Mouse (Mus musculus): ENCODE data around the gene Sp3. TPM values are rescaled to one million over a fixed set of nuclear protein-coding genes. Genes with fewer than 3 reads are reported as not detected.
"Not testable (repeated sequence)": the region's sequence is repeated elsewhere in the genome, so short reads cannot be mapped to it uniquely, and the experiment has no call there.

Gene Sp3
- polyA plus RNA-seq, 1 experiment from 2014 or later = 30.9 TPM

DNA sequence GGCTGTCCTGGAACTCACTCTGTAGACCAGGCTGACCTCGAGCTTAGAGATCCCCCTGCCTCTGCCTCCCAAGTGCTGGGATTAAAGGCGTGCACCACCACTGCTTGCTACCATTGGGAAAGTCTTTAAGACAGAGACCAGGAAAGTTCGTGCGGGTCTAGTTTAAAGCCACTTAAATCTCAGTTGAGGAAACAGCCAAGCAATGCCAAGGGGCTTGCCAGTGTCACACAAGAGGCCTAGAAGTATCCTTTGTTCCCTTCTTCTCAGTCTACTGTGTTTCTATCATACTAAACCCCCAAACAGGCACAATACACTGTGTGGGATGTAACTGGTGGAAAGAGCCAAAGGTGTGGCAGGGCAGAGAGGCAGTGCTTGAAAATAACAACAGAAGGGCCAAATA, 17.3 kb upstream of the Sp3 start:
- 72% methylated on average over 4 of the region's 4 CpGs for WGBS (ENCODE audit: insufficient replicate concordance)
- H3K36me3 ChIP-seq (ENCODE audit: control insufficient read depth, insufficient read depth) = no peaks in the 10 kb centered on the region
- no peaks in the 10 kb centered on the region for H3K27me3 ChIP-seq (ENCODE audit: control insufficient read depth, insufficient read depth, low read depth, low read length)
- H3K4me3 ChIP-seq (ENCODE audit: low read depth, low read length) = no peak overlapping the region
- H3K9ac ChIP-seq (ENCODE audit: low read depth, low read length) = no peak overlapping the region
- no peak overlapping the region for H3K4me2 ChIP-seq (ENCODE audit: low read depth, low read length)
- ATAC-seq (ENCODE audit: low read depth) = no peak
- H3K4me1 ChIP-seq (ENCODE audit: control insufficient read depth, low read depth, low read length) = peaks cover 31% of the 10 kb centered on the region
- H3K27ac ChIP-seq (ENCODE audit: low read length) = no peak overlapping the region
- no peaks in the 10 kb centered on the region for H3K9me3 ChIP-seq (replicated peaks; ENCODE audit: control insufficient read depth, low read length)

DNA sequence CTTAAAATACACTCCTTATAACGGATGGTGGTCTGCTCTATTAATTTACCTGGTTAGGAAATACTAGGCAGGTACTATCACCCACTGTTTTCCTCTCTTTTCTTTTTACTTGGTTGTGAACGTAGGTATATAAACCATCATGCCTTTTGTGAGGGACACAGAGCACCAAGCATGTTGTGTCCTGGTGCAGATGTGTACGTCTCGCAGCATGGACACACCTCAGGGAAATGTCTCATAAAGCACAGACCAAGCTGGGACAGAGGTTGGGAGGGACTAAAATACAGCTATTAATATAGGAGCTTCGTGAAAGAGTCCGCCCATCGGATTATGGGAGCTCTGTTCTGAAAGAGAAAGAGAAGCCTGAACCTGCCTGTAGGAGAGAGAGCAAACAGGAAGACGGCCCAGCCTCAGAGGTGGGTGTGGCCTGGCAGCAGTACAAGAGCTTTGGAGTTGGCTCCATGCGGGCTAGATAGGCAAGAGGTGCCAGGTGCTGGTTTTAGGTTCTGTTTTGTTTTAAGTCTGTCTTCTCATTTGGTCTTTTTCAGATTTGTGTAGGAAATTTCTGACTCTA, 16.6 kb upstream of the Sp3 start:
- 39% methylated on average over 9 of the region's 9 CpGs for WGBS (ENCODE audit: insufficient replicate concordance)
- Histone ChIP-seq H3K9me3 (replicated peaks; ENCODE audit: control insufficient read depth, low read length) (no peaks in the 10 kb centered on the region), H3K4me2 (ENCODE audit: low read depth, low read length) (0 out of 2 replicates have a peak overlapping the region, but pooled peaks have one; percentile 0), H3K4me1 (ENCODE audit: control insufficient read depth, low read depth, low read length) (peaks cover 24% of the 10 kb centered on the region), H3K4me3 (ENCODE audit: low read depth, low read length) (no peak overlapping the region), H3K9ac (ENCODE audit: low read depth, low read length) (0 out of 2 replicates have a peak overlapping the region, but pooled peaks have one; percentile 2), H3K36me3 (ENCODE audit: control insufficient read depth, insufficient read depth) (no peaks in the 10 kb centered on the region), H3K27ac (ENCODE audit: low read length) (no peak overlapping the region), H3K27me3 (ENCODE audit: control insufficient read depth, insufficient read depth, low read depth, low read length) (no peaks in the 10 kb centered on the region)
- ATAC-seq (ENCODE audit: low read depth) = peak; percentile 65

GRCm38 (mm10) chr2:72995346-72996097, 15.3 kb upstream of the Sp3 start:
- H3K4me3 ChIP-seq (ENCODE audit: low read depth, low read length) = no peak overlapping the region
- H3K9me3 ChIP-seq (replicated peaks; ENCODE audit: control insufficient read depth, low read length) = no peaks in the 10 kb centered on the region
- H3K36me3 ChIP-seq (ENCODE audit: control insufficient read depth, insufficient read depth) = no peaks in the 10 kb centered on the region
- no peak for ATAC-seq (ENCODE audit: low read depth)
- peak overlapping the region; percentile 26; the same call in 1 of the 2 replicates for H3K27ac ChIP-seq (ENCODE audit: low read length)
- no peak overlapping the region for H3K9ac ChIP-seq (ENCODE audit: low read depth, low read length)
- 64% methylated on average over 9 of the region's 9 CpGs for WGBS (ENCODE audit: insufficient replicate concordance)
- H3K27me3 ChIP-seq (ENCODE audit: control insufficient read depth, insufficient read depth, low read depth, low read length) = no peaks in the 10 kb centered on the region
- H3K4me1 ChIP-seq (ENCODE audit: control insufficient read depth, low read depth, low read length) = peaks cover 14% of the 10 kb centered on the region
- no peak overlapping the region for H3K4me2 ChIP-seq (ENCODE audit: low read depth, low read length)

DNA sequence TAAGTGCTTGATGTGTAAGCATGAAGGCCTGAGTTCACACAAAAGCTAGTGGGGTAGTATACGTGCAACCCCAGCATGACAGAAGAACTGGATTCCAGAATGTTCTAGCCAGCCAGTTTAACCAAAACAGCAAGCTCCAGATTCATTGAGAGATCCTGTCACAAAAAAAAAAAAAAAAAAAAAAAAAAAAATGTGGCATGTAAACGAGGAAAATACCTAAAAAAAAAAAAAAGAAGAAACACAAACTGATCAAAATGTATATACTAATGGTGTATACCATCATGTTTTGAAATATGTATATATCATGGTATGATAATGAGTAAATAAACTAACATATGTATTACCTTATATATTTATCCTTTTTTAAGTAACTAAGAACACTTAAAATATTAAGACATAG, 13.9 kb upstream of the Sp3 start:
- Histone ChIP-seq H3K9ac (ENCODE audit: low read depth, low read length) (no peak overlapping the region), H3K27ac (ENCODE audit: low read length) (no peak overlapping the region), H3K4me2 (ENCODE audit: low read depth, low read length) (no peak overlapping the region), H3K27me3 (ENCODE audit: control insufficient read depth, insufficient read depth, low read depth, low read length) (no peaks in the 10 kb centered on the region), H3K9me3 (replicated peaks; ENCODE audit: control insufficient read depth, low read length) (no peaks in the 10 kb centered on the region), H3K36me3 (ENCODE audit: control insufficient read depth, insufficient read depth) (0 out of 2 replicates have a peak, but pooled peaks cover 1% of the 10 kb centered on the region), H3K4me3 (ENCODE audit: low read depth, low read length) (no peak overlapping the region), H3K4me1 (ENCODE audit: control insufficient read depth, low read depth, low read length) (peaks cover 10% of the 10 kb centered on the region)
- 54% methylated on average over 2 of the region's 2 CpGs for WGBS (ENCODE audit: insufficient replicate concordance)
- no peak for ATAC-seq (ENCODE audit: low read depth)

DNA sequence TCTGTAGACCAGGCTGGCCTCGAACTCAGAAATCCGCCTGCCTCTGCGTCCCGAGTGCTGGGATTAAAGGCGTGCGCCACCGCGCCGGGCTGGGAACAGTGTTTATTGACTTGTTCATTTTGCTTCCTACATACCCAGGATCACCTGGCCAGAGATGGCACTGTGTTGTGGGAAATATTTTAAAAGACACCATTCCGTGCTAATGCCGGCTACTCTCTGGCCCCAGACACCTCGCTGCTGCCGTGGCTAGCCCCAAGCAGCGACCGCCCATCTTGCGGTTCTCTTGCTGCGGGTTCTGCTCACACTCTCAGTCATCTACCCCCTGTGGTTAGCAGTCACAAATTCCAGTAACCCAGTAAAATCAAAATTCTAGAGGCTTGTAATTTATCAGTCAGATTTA, 12.3 kb upstream of the Sp3 start:
- WGBS (ENCODE audit: insufficient replicate concordance) = 89% methylated on average over 17 of the region's 17 CpGs
- no peaks in the 10 kb centered on the region for H3K27me3 ChIP-seq (ENCODE audit: control insufficient read depth, insufficient read depth, low read depth, low read length)

DNA sequence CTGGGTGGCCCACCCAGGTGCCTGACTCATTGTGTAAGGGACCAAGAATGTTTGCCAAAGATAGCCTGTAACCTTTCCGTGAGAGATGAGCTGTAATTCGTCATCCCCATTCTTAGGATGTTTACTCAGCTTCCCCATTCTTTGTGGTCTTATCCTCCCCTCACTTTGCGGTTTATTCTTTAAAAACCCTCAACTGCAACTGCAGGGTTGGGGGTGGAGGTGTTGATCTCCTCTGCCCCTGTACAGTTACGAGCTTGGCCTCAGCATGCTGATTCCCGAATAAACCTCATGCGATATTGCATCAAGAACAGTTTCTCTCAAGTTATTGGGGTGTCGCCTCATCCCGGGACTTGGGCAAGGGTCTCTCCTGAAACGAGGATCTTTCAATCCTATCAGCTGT, 8.7 kb upstream of the Sp3 start:
- not testable (repeated sequence) for H3K4me1 ChIP-seq (ENCODE audit: control insufficient read depth, low read depth, low read length); H3K9ac ChIP-seq (ENCODE audit: low read depth, low read length); H3K36me3 ChIP-seq (ENCODE audit: control insufficient read depth, insufficient read depth); ATAC-seq (ENCODE audit: low read depth); H3K9me3 ChIP-seq (replicated peaks; ENCODE audit: control insufficient read depth, low read length); H3K27ac ChIP-seq (ENCODE audit: low read length); H3K4me3 ChIP-seq (ENCODE audit: low read depth, low read length); H3K4me2 ChIP-seq (ENCODE audit: low read depth, low read length); H3K27me3 ChIP-seq (ENCODE audit: control insufficient read depth, insufficient read depth, low read depth, low read length)
- 74% methylated on average over 9 of the region's 9 CpGs for WGBS (ENCODE audit: insufficient replicate concordance)

More for the DNA sequence above, 12.3 kb upstream of the Sp3 start:
- Histone ChIP-seq H3K4me1 (ENCODE audit: control insufficient read depth, low read depth, low read length) (peaks cover 7% of the 10 kb centered on the region), H3K9me3 (replicated peaks; ENCODE audit: control insufficient read depth, low read length) (no peaks in the 10 kb centered on the region), H3K27ac (ENCODE audit: low read length) (no peak overlapping the region), H3K9ac (ENCODE audit: low read depth, low read length) (no peak overlapping the region), H3K36me3 (ENCODE audit: control insufficient read depth, insufficient read depth) (0 out of 2 replicates have a peak, but pooled peaks cover 2% of the 10 kb centered on the region), H3K4me3 (ENCODE audit: low read depth, low read length) (no peak overlapping the region), H3K4me2 (ENCODE audit: low read depth, low read length) (no peak overlapping the region)
- no peak for ATAC-seq (ENCODE audit: low read depth)

GRCm38 (mm10) chr2:72986616-72987015, 6.4 kb upstream of the Sp3 start, which contains the start of gene Gm11084:
Gm11084 (minus strand) TSS chr2:72986716.
- H3K27me3 ChIP-seq (ENCODE audit: control insufficient read depth, insufficient read depth, low read depth, low read length) = no peaks in the 10 kb centered on the region
- H3K9ac ChIP-seq (ENCODE audit: low read depth, low read length) = no peak within 1 kb of the TSS
- 0 out of 2 replicates have a peak, but pooled peaks cover 2% of the 10 kb centered on the region for H3K36me3 ChIP-seq (ENCODE audit: control insufficient read depth, insufficient read depth)
- no peaks in the 10 kb centered on the region for H3K9me3 ChIP-seq (replicated peaks; ENCODE audit: control insufficient read depth, low read length)
- no peak within 1 kb of the TSS for H3K4me2 ChIP-seq (ENCODE audit: low read depth, low read length)
- ATAC-seq (ENCODE audit: low read depth) = no peak
- H3K27ac ChIP-seq (ENCODE audit: low read length) = no peak within 1 kb of the TSS
- H3K4me3 ChIP-seq (ENCODE audit: low read depth, low read length) = no peak within 1 kb of the TSS
- peaks cover 8% of the 10 kb centered on the region for H3K4me1 ChIP-seq (ENCODE audit: control insufficient read depth, low read depth, low read length)
- 80% methylated on average over 5 of the region's 5 CpGs for WGBS (ENCODE audit: insufficient replicate concordance)

- H3K27me3 ChIP-seq (ENCODE audit: control insufficient read depth, insufficient read depth, low read depth, low read length) = no peaks in the 10 kb centered on the region
- 0 out of 2 replicates have a peak, but pooled peaks cover 2% of the 10 kb centered on the region for H3K36me3 ChIP-seq (ENCODE audit: control insufficient read depth, insufficient read depth)
- H3K4me2 ChIP-seq (ENCODE audit: low read depth, low read length) = no peak overlapping the region
- peaks cover 10% of the 10 kb centered on the region for H3K4me1 ChIP-seq (ENCODE audit: control insufficient read depth, low read depth, low read length)
- ATAC-seq (ENCODE audit: low read depth) = no peak
- 53% methylated on average over 1 of the region's 1 CpGs for WGBS (ENCODE audit: insufficient replicate concordance)
- no peak overlapping the region for H3K9ac ChIP-seq (ENCODE audit: low read depth, low read length)
- H3K27ac ChIP-seq (ENCODE audit: low read length) = no peak overlapping the region
- no peak overlapping the region for H3K4me3 ChIP-seq (ENCODE audit: low read depth, low read length)
- H3K9me3 ChIP-seq (replicated peaks; ENCODE audit: control insufficient read depth, low read length) = no peaks in the 10 kb centered on the region
These were observed 5.3 kb upstream of the Sp3 start for GRCm38 (mm10) chr2:72985516-72985915.

GRCm38 (mm10) chr2:72984806-72985205, 4.6 kb upstream of the Sp3 start:
- H3K27ac ChIP-seq (ENCODE audit: low read length) = no peak overlapping the region; the same call in 1 of the 2 replicates
- WGBS (ENCODE audit: insufficient replicate concordance) = 69% methylated on average over 4 of the region's 4 CpGs
- no peak overlapping the region for H3K4me2 ChIP-seq (ENCODE audit: low read depth, low read length)
- no peak overlapping the region for H3K4me3 ChIP-seq (ENCODE audit: low read depth, low read length)
- H3K9ac ChIP-seq (ENCODE audit: low read depth, low read length) = no peak overlapping the region
- H3K4me1 ChIP-seq (ENCODE audit: control insufficient read depth, low read depth, low read length) = peaks cover 10% of the 10 kb centered on the region
- H3K9me3 ChIP-seq (replicated peaks; ENCODE audit: control insufficient read depth, low read length) = no peaks in the 10 kb centered on the region
- no peaks in the 10 kb centered on the region for H3K27me3 ChIP-seq (ENCODE audit: control insufficient read depth, insufficient read depth, low read depth, low read length)
- ATAC-seq (ENCODE audit: low read depth) = no peak
- H3K36me3 ChIP-seq (ENCODE audit: control insufficient read depth, insufficient read depth) = 0 out of 2 replicates have a peak, but pooled peaks cover 2% of the 10 kb centered on the region

Measured in liver, embryonic 16.5 days (tissue).